Mouse (Mus musculus) spleen, postnatal 36 days (tissue): ENCODE measurements at regions not wholly inside any gene's neighbourhood (a gene's known extent, or its start where the extent isn't known, plus 50 kb on each side); places are given as distances from the start of the nearest gene placed in this dataset.

Source experiments
- DNase-seq, 2 experiments: peaks; one replicate each; pipeline ENCODE4 v3.0.0; 2022; ENCODE audit warnings: low spot score in 2 of 2, mixed read lengths in 1 of 2

DNA sequence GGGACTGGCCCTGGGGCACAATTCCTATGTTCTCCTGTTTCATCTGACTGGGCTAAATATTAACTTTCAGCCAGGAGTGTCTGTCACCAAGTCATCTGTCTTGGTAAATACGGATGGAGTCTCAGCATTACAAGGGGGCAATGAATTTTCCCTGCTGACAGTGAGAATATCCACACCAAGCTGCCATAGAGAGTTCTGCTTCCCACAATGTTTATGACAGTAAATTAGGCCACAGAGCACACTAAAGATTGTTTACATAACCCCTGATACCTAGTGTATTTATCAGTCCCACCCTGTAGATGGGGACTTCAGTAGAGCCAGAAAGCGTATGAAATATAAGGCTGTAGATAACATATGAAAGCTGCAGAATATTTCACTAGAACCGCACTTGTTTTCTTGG, 150.6 kb upstream of the Osr1 start:
- no peak for DNase-seq

DNA sequence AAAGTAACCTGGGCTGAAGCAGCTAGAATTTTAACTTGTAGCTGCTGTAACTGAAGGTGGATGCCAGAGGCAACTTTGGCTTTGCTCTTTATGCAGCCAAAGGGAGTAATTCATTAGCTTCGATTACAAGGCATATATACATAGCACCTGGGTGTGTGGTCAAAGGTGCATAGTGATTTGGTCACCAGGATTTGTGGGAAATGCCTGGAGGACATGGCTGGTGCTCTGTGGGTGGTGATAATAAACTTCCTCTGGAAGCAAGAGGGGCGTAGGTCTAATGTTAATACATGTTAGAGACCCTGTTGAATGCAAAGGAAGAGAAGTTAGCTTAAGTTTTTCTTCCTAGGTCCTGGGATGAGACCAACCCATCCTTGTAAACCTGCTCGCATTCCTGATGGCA, 139.3 kb upstream of the Osr1 start:
- no peak for DNase-seq

GRCm38 (mm10) chr12:9438575-9439161, 131.2 kb upstream of the Osr1 start:
- DNase-seq = no peak

GRCm38 (mm10) chr12:9450620-9451019, 119.3 kb upstream of the Osr1 start:
- DNase-seq = no peak

GRCm38 (mm10) chr12:9460193-9460592, 109.7 kb upstream of the Osr1 start:
- DNase-seq = no peak

- DNase-seq = no peak
Measured at GRCm38 (mm10) chr12:9469655-9470470, 100.1 kb upstream of the Osr1 start.

DNA sequence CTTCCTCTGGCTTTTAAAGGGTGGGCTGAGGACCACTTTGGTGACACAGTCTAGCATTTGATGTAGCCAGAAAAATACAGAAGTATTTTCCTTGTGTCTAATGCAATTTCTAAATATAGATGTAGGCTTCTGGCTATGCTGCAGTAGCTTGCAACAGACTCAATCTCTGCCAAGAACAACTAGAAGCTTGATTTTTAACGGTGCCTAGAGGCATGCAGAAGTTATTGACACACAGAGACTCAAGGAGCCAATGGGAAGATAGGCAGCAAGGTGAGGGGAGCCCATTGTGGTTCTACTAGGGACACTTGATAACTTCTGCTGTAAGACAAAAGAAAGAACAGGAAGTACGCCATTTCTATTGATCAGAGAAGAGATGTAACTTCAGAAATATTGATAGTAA, 94.1 kb upstream of the Osr1 start:
- DNase-seq = no peak

GRCm38 (mm10) chr12:9478201-9478600, 91.7 kb upstream of the Osr1 start:
- no peak for DNase-seq

DNA sequence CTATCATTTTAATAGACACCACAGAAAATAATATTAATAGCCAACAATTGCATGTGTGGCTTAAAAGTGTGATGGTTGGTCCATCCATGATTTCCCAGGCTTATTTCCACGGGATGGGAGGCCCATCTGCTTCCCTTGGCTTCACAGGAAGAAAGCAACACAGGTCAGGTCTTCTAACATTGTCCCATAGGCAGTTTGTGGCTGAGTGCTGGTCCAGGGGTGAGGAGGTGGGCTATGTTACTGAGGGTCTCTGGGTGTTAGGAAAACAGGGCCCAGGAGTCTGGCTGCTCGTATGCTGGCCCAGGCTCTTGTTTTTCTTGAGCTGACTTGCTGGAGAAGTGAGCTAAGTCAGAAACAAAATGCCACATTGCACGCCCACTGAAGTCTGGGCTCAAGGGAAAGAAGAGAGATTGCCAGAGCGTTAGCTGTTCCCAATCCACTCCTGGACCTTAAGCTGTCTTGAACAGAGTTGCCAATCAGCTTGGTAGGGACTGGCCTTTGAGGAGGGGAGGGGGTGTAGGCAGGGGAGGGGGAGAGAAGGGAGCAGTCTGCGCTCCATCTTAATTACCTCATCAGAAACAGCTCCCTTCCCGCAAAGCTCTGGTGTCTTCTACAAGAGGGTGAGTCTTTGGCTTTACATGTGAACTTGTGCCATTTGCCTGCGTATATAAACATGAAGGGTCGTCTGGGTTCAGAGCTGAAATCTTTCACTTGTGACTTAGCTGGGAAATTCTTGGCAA, 82.1 kb upstream of the Osr1 start:
- DNase-seq = no peak

DNA sequence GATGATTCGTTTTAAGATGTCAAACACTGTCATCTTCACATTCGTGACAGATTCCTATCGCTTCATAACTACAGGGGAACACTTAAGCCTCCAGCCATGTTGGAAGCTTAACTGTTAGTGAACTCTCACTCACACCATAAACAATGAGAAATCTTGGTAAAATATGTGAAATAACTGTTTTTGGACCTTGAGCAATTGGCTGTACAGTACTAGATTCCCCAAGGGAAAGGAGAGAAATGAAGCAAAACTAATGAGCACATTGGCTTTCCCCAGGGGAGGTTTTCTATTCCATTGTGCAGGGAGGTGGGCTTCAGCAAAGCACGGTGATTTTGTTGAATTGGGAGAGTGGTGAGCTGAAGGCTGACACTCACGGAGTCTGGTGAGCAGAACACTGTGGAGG, 56.0 kb upstream of the Osr1 start:
- DNase-seq = no peak

DNA sequence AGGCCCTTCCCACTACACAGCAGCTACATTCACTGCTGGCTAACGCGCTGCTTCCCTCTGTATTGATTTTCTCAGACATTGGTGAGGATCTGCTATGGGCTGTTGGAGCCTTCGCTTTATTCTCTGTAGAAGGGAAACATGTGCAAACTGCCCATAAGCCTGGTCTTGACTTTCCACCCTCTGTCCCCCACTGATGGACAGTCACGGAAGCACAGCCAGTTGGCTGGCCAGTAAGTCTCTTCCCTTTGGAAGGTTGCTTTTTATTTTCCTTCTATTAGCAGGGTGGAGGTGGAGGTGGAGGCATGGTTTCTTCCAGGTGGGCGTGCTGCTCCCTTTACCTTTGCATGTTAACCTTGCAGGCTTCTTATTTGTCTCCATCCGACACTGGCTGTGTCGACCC, 51.1 kb upstream of the Osr1 start:
- DNase-seq = no peak

GRCm38 (mm10) chr12:9519346-9519745, 50.6 kb upstream of the Osr1 start:
- no peak for DNase-seq
